Mouse (Mus musculus) lung, postnatal 10 days (tissue): ENCODE data around the gene Krtap11-1.

Source experiments
- DNase-seq: peaks from one replicate; pipeline ENCODE4 v3.0.0; 2021

Krtap11-1 gene

DNA sequence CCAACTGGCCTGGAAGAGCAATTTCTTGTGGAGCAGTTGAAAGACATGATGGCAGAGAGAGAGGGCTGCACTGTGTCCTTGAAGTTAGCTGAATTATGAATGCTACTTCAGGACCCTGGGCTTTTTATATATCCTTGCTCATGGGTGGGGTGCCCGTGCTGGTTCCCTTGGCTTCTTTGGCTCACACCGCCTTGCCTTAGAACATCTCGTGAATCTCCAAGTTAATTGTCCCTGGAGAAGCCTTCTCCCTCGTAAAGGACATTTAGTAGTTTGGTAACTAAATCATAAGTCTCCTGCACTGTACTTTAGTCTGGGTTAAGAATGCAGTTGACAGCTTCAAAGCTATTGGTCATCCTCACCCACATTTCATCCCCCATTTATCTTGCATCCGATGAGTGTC lies at the start of gene Krtap11-1:
Krtap11-1 (minus strand) TSS at position 101 of the 400 bp plus-strand sequence.
- no peak for DNase-seq

DNA sequence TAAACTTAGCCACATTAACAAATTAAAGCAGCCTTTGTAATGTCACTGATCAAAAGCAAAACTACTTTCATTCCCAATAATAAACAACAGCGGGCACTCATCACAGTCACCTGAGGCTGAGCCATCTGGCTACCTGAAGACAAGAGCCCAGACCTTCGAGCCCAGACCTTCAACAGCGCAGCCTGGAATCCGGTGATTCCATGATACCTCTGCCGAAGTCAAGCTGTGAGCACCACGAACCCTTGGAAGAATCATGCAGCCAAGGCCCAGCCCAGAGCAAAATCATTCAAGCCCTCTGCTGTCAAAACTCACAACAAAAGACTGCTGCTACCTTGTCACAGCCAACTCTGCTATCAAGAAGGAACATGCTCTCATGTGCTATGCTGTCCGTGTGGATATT lies 47.2 kb upstream of the Krtap11-1 start:
- DNase-seq = no peak

DNA sequence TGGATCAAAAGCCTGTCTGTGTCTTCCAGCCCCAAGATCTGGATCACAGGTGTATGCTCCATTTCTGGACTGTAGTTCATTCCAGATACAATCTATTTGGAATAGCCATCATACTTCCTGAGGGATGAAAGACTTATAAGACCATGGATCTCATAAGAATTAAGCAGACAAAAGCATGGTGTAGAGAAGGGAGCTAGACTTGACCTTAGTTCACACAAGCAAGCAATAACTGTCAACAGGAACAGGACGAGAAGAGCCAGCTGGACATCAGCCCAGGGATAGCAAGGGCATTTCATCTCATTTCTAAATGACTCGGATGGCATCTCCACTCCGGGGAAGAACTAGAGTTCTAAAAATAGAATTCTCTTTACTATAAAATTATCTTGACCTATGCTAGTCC lies 46.3 kb upstream of the Krtap11-1 start:
- no peak for DNase-seq

DNA sequence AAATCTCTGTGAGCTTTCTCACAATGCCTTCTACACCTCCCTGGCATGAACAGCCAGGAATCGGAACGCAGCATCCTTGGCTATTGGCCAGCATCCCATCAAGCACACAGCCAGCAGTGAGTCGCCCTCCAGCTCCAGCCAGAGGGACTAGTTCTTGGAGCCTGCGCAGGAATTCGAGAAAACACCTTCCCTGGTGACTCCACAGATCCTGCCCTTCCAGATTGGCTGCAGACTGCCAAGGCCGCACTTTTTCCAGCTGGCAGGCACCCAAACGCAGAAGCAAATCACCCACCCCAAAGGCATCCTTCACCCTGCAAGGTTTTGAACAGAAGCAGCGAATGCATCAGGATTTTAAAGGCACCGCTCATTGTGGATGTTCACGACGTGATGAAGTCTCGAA lies 42.7 kb upstream of the Krtap11-1 start:
- no peak for DNase-seq

DNA sequence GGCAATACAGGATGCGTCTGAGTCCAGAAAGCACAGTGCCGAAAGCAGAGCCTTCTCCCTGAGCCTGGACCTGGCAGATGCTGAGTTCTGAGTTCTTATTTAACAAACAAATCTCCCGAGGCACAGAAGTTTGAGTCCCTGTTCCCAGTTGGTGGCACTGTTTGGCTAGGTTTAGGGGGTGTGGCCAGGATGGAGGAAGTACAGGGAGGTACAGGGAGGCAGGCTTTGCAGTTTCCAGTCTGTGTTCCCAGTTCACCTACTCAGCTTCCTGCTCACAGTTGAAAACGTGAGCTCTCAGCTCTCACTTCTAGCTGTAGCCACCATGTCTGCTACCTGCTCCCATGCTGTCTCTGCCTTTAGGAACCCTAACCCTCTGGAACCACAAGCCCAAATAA lies 37.8 kb upstream of the Krtap11-1 start:
- DNase-seq = no peak

DNA sequence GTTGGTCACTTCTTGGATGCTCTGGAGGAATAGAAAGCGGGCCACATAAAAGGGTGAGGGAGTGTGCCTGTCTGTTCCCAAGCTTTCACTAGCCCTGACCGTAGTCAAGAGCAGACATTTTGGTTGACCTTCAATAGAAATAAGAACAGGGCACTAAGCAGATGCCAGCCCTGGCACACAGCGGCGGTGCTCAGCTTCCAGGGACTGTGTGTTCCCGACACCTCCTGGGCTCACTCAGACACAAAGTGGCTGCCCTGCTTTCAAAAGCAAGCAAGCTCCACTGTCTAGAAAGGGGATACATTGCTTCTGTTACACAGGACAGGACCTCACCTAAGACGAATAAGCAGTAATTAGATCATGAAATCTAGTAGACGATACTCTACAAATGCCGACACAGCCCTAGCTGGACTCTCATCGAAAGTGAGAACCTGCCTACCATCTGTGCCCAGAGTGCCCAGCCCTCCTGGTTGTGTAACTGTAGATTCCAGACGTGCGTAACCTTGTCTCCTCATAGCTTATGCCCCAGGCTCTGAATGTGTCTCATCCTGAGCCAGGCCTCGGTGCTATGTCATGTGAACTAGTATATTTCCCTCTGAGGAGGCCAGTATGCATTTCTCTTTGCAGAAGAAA lies 37.3 kb upstream of the Krtap11-1 start:
- DNase-seq = no peak

DNA sequence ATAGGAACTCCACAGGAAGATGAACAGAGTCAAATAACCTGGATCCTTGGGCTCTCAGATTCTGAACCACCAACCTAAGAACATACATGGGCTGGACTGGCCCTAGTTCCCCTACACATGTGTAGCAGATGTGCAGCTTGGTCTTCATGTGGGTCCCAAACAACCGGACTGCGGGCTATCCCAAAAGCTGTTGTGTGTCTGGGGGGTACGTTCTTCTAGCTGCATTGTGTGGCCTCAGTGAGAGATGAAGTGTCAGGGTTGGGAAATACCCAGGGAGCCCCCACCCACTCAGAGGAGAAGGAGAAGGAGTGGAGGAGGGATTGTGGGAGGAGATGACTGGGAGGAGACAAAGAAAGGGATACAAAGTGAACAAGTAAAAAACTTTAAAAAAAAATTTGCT lies 36.0 kb upstream of the Krtap11-1 start:
- no peak for DNase-seq

DNA sequence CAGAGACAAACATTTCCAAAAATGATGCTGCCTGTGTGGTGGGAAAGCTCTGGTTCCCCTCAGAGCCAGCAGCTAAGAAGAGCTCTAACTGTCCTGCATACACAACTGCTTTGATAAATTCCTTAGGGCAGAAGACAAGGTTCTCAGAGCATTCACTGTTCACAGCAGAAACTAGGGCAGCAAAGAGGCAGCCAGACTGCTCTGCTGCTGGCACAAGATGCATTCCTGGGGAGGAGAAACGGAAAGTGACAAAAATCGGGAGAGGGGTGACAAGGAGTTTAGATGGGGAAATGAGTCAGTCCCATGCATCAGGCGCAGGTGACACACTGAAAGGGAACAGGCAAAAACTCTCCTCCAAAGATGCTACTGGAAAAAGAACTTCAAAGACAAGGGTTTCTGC lies 16.2 kb upstream of the Krtap11-1 start:
- DNase-seq = no peak

DNA sequence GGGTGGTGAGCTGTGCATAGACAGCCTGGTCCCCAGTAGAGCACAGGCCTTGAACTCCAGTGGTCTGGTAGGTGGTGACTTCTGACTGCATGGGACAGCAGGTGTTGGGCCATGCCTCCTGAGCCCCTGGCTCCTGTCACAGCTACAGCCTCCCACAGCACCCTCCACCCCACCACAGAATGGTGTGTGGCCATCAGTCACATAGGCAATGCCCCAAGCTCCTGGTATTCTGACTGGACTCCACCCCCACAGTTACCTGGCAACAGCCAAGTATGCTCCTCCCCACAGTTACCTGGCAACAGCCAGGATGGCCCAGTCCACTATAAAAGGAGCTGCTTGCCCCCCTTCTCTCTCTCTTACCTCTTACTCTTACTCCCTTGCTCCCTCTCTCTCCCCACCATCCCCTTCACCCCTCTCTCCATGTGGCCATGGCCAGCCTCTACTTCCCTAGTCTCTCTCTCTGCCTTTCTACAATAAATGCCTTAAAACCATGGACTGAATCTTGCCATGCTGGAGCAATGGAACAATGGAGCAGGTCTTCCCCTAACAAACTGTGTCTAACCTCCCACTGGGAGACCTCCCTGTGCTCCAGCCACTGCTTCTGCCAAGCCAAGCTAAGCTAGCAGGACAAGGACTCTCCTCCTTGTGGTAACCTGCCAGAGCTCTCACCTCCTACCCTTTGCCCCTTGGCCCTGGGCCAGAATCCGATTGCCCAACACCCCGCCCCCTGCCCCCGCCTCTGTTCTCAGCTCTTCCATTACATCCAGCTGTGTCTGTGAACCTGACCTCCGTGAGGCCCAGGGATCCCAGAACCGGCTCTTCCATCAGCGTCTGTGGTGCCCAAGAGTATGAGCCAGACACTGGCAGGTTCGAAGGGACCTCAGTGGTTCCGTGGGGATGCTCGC lies 14.9 kb upstream of the Krtap11-1 start:
- DNase-seq = peak; percentile 6

DNA sequence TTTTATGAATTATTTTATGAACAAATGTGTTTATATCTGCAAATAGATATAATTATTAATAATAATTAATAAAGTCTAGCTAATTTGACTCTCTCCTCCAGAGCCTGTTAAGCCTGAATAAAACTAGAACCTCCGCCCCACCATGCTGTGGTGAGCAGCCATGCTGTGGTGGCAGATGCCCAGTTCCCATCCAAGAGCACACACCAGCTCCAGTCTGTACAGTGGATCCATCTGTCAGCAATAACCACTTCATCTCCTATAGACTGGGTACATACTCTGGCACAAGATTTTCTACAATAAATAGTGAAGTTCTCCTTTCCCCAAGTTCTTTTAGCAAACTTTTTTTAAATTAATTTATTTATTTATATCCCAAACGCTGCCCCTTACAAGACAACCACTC lies 10.7 kb upstream of the Krtap11-1 start:
- DNase-seq = no peak

DNA sequence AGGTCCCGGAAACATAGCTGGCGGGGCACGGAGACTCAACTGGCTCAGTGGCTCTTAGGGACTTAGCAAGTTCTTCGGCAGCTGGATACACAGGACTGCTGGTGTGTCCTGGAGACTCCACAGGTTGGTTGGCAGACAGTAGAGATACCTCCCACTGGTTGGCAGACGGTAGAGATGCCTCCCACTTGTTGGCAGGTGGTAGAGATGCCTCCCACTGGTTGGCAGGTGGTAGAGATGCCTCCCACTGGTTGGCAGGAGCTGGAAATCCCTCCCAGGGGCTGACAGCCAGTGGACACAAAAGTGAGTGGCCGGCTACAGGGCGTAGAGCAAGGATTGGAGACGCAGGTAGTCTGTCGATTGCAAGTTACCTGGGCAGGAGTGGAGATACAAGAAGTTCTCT lies 467 bp downstream of the Krtap11-1 start:
- DNase-seq = no peak

DNA sequence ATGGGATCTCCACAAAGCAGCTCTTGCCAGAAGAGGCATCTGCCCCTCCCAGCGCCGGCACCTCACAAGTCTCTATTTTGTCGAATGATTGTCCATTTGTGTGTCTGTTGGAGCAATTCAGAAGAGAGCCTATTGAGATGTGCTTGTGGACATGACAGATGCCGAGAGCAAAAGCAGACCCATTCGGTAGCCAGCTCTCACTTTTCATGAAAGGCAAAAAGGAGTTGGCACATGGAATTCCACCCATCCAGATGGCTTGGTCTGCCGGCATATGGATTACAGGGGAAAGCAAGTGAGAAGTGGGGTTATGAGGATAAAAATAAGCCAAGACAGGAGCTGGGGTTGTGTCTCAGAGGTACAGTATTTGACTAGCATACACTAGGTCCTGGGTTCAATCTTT lies 1.8 kb downstream of the Krtap11-1 start:
- DNase-seq = no peak

DNA sequence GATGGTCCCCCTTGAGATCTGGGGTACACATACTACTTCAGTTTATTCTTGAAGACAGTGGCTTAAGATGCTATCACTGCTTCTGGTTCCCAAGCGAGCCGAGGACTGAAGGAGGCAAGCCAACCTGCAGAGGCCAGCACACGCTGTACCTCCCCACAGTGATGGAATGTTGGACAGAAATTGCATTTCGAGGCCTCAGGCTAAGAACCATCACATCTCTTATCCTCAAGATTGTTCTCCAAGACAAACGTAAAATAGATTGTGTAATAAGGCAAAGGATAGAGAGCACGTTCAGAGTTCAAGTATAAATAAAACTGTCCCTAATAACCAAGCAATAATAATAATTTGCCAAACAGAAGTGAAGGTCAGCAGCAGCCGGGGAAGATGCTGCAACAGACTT lies 2.8 kb downstream of the Krtap11-1 start:
- DNase-seq = no peak

DNA sequence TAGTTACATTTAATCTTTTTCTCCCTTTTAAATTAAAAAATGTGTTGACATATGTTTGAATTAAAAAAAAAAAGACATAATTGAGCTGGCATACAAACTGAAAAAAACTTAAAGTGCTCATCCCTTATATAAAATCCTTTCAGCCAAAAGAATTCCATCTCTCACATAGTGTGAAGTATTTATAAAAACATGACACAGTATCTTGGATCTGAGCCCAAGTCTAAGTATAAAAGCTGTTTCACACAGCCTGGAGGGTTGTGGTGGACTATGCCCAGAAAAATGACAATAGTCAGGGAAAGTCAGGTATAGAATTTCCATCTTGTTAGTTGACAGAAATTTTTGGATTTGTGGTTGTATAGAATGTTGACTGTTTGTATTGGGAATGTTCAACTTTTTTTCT lies 20.7 kb downstream of the Krtap11-1 start:
- no peak for DNase-seq

DNA sequence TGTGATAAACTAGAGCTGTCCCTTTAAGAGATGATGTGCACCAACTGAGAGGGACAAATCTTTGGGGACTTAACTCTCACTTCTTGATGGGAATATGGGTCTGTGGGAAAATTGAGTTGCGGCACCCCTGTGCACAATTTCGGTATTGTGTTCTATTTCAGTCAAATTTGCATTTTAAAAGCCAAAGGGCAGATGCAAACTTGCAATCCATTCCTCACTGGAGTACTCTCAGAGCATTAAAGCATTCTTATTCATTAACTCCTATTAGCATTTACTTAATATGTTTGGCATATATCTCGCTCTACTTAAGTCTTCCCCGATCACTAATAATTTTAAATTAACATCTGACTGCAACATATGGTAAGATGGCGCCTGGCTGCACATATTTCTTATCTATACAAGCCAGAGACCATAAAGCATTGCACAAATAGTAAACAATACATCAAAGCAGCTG lies 32.9 kb downstream of the Krtap11-1 start:
- no peak for DNase-seq

DNA sequence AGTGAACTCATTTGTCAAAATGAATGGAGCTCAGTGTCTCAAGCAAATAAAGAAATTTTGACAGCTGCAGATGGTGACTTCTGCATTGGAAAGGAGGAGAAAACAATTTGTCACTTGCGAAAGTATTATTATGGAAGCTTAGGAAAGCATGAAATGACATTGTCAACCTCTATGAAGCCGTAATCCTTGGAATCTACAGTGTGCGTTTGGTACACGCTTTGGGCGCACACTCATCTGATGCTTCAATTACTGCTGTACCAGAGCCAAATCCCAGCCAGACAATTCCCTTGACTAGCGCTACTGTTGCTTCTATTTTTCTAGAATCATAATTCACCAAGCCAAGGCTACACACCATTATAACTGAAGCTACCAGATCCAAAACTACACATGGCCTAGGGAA lies 33.6 kb downstream of the Krtap11-1 start:
- DNase-seq = no peak

DNA sequence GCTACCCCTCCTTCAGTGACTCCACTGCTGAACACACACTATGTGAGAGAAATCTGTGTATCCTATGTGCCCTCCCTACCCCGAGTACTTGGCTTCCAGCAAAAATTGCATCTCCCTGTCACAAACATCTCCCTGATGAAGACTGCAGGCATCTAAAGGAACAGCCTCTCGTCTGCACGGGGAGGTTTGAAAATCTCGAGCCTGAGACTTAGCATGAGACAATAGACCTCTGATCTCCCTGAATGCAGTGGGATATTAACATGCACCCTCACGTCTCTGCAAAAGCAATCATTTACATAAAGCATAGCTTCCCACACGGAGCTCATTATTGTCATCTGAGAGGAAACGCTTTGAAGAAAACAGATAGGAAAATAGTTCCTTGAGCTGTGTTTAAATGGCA lies 40.4 kb downstream of the Krtap11-1 start:
- no peak for DNase-seq

DNA sequence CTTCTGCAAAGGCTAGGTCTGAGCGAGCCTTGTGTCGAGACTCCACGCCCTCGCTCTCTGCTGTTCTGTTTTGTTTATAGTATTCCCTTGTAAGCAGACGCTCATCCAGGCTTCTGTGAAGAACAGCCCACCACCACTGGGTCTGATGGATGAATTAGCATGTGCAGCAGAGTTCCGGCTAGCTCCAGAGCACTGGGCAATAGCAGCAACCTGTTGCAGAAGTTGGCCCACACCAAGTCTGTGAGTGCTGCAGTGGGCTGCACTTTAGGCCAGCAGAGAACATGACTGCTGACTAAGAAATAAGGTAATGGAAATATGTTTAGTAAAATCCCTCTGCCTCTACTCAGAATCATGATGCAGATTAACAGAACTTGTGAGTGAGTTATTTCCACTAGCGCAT lies 41.1 kb downstream of the Krtap11-1 start:
- DNase-seq = no peak

DNA sequence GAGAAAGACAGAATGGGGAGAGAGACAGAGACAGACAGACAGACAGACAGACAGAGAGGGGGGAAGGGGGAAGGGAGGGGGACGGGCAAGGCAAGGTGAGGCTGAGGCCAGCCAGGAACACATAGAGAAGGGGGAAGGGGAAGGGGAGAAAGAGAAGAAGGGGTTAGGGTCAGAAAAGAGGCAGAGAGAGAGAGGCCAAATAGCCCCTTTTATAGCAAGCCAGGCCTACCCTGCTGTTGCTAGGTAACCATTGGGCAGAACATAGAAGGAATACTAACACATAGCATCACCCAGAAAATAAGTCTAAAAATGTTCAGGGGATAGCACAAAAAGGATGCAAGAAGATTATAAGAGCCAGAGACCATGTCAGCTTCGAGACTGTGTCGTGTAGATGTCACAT lies 42.6 kb downstream of the Krtap11-1 start:
- no peak for DNase-seq

DNA sequence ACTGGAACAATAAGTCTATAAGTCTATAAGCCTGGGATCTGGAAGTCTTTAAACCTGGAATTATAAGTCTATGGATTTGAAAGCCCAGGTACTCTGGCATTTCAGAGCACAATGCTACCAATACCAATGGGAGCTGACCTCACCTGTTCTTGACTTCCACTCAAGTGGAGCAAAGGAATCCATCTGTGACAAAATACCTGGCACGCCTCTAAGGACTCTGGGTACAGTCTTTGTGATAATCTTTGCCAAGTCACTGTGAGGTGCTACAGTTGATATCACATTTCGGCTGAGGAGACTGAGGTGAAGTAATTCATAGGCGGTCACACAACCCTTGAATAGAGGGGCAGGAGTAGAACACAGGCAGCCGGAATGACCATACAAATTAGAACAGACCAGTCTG lies 50.0 kb downstream of the Krtap11-1 start:
- peak; percentile 28 for DNase-seq

DNA sequence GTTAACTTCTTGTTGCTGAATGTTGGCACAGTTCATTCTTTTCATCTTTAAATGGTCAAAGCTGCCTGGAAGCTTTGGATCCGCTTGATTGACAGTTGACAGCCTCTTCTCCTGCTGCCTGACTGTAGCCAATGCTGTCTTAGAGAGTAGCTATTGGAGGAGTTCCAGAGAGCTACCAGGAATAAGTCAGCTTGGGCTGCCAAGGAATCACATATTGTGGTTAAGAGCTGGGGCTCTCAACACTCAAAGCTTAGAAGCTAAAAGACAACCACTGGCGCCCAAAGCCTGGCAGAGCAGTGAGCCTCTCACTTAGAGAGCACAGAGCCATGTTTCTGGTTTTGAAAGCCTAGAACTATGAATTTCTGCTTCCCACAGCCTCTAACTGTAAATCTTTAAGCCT lies 50.4 kb downstream of the Krtap11-1 start:
- no peak for DNase-seq
